Mouse (Mus musculus) adrenal gland, postnatal 36 days (tissue): Measurements from ENCODE around the gene Fgd2. TPM values are rescaled to one million over a fixed set of nuclear protein-coding genes. Genes with fewer than 3 reads are reported as not detected.
"Not testable (repeated sequence)": the region's sequence is repeated elsewhere in the genome, so short reads cannot be mapped to it uniquely, and the experiment has no call there.

Source experiments
- DNase-seq, 2 experiments: peaks; one replicate each; pipeline ENCODE4 v3.0.0; 2021; ENCODE audit warnings: mixed read lengths in 1 of 2
- total RNA-seq, 2 experiments: library from RNA; stranded (reverse); gene quantifications; 2 replicates each; pipeline ENCODE4 v1.2.3; 2021

Gene Fgd2
- total RNA-seq, 2 experiments from 2014 or later, result 2.6 to 3.6 TPM

GRCm38 (mm10) chr17:29363109-29363508 is 2.4 kb downstream of the Fgd2 start:
- DNase-seq, result no peak

- DNase-seq, result no peak
Measured at GRCm38 (mm10) chr17:29365105-29365621, 4.4 kb downstream of the Fgd2 start.

GRCm38 (mm10) chr17:29368726-29369125 is 8.0 kb downstream of the Fgd2 start:
- no peak for DNase-seq

GRCm38 (mm10) chr17:29370984-29371723 is 10.4 kb downstream of the Fgd2 start:
- DNase-seq, result peak; percentile 93 to 94

GRCm38 (mm10) chr17:29375871-29376270 is 15.2 kb downstream of the Fgd2 start:
- no peak for DNase-seq

GRCm38 (mm10) chr17:29378056-29378455 is 17.3 kb downstream of the Fgd2 start:
- DNase-seq, result no peak

- DNase-seq, result no peak
Measured at GRCm38 (mm10) chr17:29380241-29380640, 19.5 kb downstream of the Fgd2 start.

GRCm38 (mm10) chr17:29381472-29381871 is 20.8 kb downstream of the Fgd2 start:
- peak; percentile 81 to 90 for DNase-seq

GRCm38 (mm10) chr17:29382417-29382816 is 21.7 kb downstream of the Fgd2 start:
- DNase-seq, result no peak

- DNase-seq, result peak; percentile 78 to 87
Measured at GRCm38 (mm10) chr17:29383923-29384322, 23.2 kb downstream of the Fgd2 start.

GRCm38 (mm10) chr17:29384850-29385438 is 24.2 kb downstream of the Fgd2 start:
- peak; percentile 94 to 95 for DNase-seq

- DNase-seq, result no peak
Measured at GRCm38 (mm10) chr17:29385746-29386145, 25.0 kb downstream of the Fgd2 start.

- DNase-seq, result peak; percentile 53 to 75
Measured at GRCm38 (mm10) chr17:29388978-29389377, 28.3 kb downstream of the Fgd2 start.

GRCm38 (mm10) chr17:29391280-29391679 is 30.6 kb downstream of the Fgd2 start:
- no peak for DNase-seq

- no peak for DNase-seq
Measured at GRCm38 (mm10) chr17:29393335-29394089, 32.8 kb downstream of the Fgd2 start.

- DNase-seq, result peak; percentile 67 to 69
Measured at GRCm38 (mm10) chr17:29394106-29394760, 33.5 kb downstream of the Fgd2 start.

GRCm38 (mm10) chr17:29394761-29395160 is 34.0 kb downstream of the Fgd2 start:
- not testable (repeated sequence) for DNase-seq

- DNase-seq, result peak in 1 of 2 experiments; percentile 58
Measured at GRCm38 (mm10) chr17:29395381-29395780, 34.7 kb downstream of the Fgd2 start.

- no peak for DNase-seq
Measured at GRCm38 (mm10) chr17:29396056-29396799, 35.5 kb downstream of the Fgd2 start.

GRCm38 (mm10) chr17:29396821-29397242 is 36.1 kb downstream of the Fgd2 start:
- DNase-seq, result peak; percentile 87 to 90
